Mouse (Mus musculus): Measurements from ENCODE around the gene Ybx2. TPM values are rescaled to one million over a fixed set of nuclear protein-coding genes. Genes with fewer than 3 reads are reported as not detected.

Gene Ybx2
- 6.3 and 7.5 TPM in 2 replicates for polyA plus RNA-seq (2015; fragmentation: Nextera tagmentation; extraction: Ambion mirVana)

- peaks cover 54% of the 10 kb centered on the region for H3K4me1 ChIP-seq
- 0 out of 2 replicates have a peak, but pooled peaks cover 3% of the 10 kb centered on the region for H3K36me3 ChIP-seq
- H3K9me3 ChIP-seq (replicated peaks) = no peaks in the 10 kb centered on the region
- peaks cover 34% of the 10 kb centered on the region for H3K27me3 ChIP-seq
- peak within 1 kb of the TSS; percentile 57 for H3K4me3 ChIP-seq (replicated peaks)
- peak within 1 kb of the TSS; percentile 100 for H3K4me2 ChIP-seq
- 1% methylated on average over 48 of the region's 62 CpGs for WGBS
- peak; percentile 89 for ATAC-seq (replicated peaks; ENCODE audit: low FRiP score)
- H3K9ac ChIP-seq = peak within 1 kb of the TSS; percentile 60
- H3K27ac ChIP-seq = peak within 1 kb of the TSS; percentile 42; the same call in 1 of the 2 replicates
These were observed at the start of gene Ybx2 for GRCm38 (mm10) chr11:69935137-69935879. Ybx2 (plus strand) TSS chr11:69935796.

GRCm38 (mm10) chr11:69886907-69887635, 48.5 kb upstream of the Ybx2 start:
- Histone ChIP-seq H3K9me3 (replicated peaks) (no peaks in the 10 kb centered on the region), H3K36me3 (no peaks in the 10 kb centered on the region), H3K27me3 (no peaks in the 10 kb centered on the region), H3K9ac (no peak overlapping the region), H3K27ac (no peak overlapping the region), H3K4me3 (replicated peaks) (no peak overlapping the region), H3K4me2 (no peak overlapping the region), H3K4me1 (peaks cover 14% of the 10 kb centered on the region)
- ATAC-seq (replicated peaks; ENCODE audit: low FRiP score) = no peak
- 64% methylated on average over 8 of the region's 8 CpGs for WGBS

- WGBS = 65% methylated on average over 4 of the region's 4 CpGs
- no peaks in the 10 kb centered on the region for H3K9me3 ChIP-seq (replicated peaks)
- no peaks in the 10 kb centered on the region for H3K36me3 ChIP-seq
- no peak for ATAC-seq (replicated peaks; ENCODE audit: low FRiP score)
- H3K27me3 ChIP-seq = no peaks in the 10 kb centered on the region
- H3K4me2 ChIP-seq = no peak overlapping the region
- no peak overlapping the region for H3K4me3 ChIP-seq (replicated peaks)
- H3K27ac ChIP-seq = no peak overlapping the region
- no peak overlapping the region for H3K9ac ChIP-seq
- peaks cover 3% of the 10 kb centered on the region for H3K4me1 ChIP-seq
These were observed 44.1 kb upstream of the Ybx2 start for GRCm38 (mm10) chr11:69891482-69891881.

DNA sequence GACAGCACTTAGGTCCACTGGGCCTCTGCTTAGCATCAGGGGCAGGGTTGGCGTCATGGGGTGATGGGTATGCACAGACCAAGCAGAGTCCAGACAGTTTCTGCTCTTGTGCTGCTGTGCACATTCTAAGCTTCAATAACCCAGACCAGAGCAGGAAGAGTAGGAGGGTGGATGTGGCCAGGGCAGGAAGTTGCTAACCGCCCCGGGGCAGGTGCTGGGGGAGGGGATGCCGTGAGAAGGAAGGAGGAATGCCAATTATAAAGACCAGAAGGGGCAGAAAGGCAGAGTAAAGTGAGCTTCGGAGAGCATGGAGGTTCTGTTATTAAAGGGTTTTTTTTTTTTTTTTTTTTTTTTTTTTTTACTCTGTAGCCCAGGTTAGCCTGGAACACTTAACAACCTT, 40.9 kb upstream of the Ybx2 start:
- 69% methylated on average over 5 of the region's 5 CpGs for WGBS
- no peak for ATAC-seq (replicated peaks; ENCODE audit: low FRiP score)
- no peak overlapping the region for H3K9ac ChIP-seq
- no peak overlapping the region for H3K4me2 ChIP-seq
- H3K27me3 ChIP-seq = no peaks in the 10 kb centered on the region
- H3K27ac ChIP-seq = no peak overlapping the region
- no peaks in the 10 kb centered on the region for H3K9me3 ChIP-seq (replicated peaks)
- peaks cover 16% of the 10 kb centered on the region for H3K4me1 ChIP-seq
- H3K36me3 ChIP-seq = no peaks in the 10 kb centered on the region
- no peak overlapping the region for H3K4me3 ChIP-seq (replicated peaks)

- Histone ChIP-seq H3K4me2 (no peak within 1 kb of the TSS), H3K27me3 (no peaks in the 10 kb centered on the region), H3K4me3 (replicated peaks) (no peak within 1 kb of the TSS), H3K9me3 (replicated peaks) (no peaks in the 10 kb centered on the region), H3K9ac (no peak within 1 kb of the TSS), H3K4me1 (peaks cover 20% of the 10 kb centered on the region), H3K27ac (no peak within 1 kb of the TSS), H3K36me3 (no peaks in the 10 kb centered on the region)
- 69% methylated on average over 4 of the region's 4 CpGs for WGBS
- no peak for ATAC-seq (replicated peaks; ENCODE audit: low FRiP score)
These were observed 40.3 kb upstream of the Ybx2 start, which contains the start of gene Acap1 for GRCm38 (mm10) chr11:69895291-69895690. Acap1 (minus strand) TSS chr11:69895539.

- H3K4me1 ChIP-seq = peaks cover 31% of the 10 kb centered on the region
- 17% methylated on average over 4 of the region's 4 CpGs for WGBS
- H3K9ac ChIP-seq = peak overlapping the region; percentile 93
- no peak for ATAC-seq (replicated peaks; ENCODE audit: low FRiP score)
- H3K4me3 ChIP-seq (replicated peaks) = peak overlapping the region; percentile 96
- peak overlapping the region; percentile 99 for H3K27ac ChIP-seq
- no peaks in the 10 kb centered on the region for H3K27me3 ChIP-seq
- H3K4me2 ChIP-seq = peak overlapping the region; percentile 97
- no peaks in the 10 kb centered on the region for H3K9me3 ChIP-seq (replicated peaks)
- peaks cover 15% of the 10 kb centered on the region for H3K36me3 ChIP-seq
These were observed 35.7 kb upstream of the Ybx2 start for GRCm38 (mm10) chr11:69899870-69900269.

GRCm38 (mm10) chr11:69900471-69901405, 34.9 kb upstream of the Ybx2 start, which contains the start of the genes 2810408A11Rik and Neurl4:
2810408A11Rik (minus strand) TSS chr11:69900987.
Neurl4 (plus strand) TSS chr11:69901072.
- Histone ChIP-seq H3K4me3 (replicated peaks) (peak within 1 kb of the TSS; percentile 96), H3K27me3 (no peaks in the 10 kb centered on the region), H3K27ac (peak within 1 kb of the TSS; percentile 99), H3K9me3 (replicated peaks) (no peaks in the 10 kb centered on the region), H3K9ac (peak within 1 kb of the TSS; percentile 93), H3K36me3 (peaks cover 24% of the 10 kb centered on the region), H3K4me1 (peaks cover 31% of the 10 kb centered on the region), H3K4me2 (peak within 1 kb of the TSS; percentile 97)
- under 1% methylated on average over 38 of the region's 38 CpGs for WGBS
- peak; percentile 97 for ATAC-seq (replicated peaks; ENCODE audit: low FRiP score)

DNA sequence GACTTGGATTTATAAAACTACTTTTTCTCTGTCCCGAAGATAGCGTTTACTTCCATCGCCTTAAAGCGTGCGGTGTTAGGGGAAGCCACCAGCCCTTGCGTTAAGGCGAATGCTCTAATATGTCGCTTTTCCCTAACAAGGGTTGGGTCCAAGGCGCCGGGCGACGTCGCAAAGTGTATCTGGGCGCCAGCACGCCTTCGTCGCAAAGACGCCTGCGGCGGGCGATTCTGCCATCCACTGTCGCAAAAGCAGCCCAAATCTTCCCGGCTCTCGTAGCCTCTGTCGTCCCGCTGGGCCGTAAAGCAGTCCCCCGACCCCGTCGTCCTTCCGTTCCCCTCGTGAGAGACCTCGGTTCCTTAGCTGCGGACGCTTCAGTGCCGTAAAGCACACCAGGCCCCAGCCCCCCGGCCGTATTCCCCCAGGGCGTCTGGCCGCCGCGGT, 34.2 kb upstream of the Ybx2 start:
- Histone ChIP-seq H3K4me1 (peaks cover 31% of the 10 kb centered on the region), H3K4me3 (replicated peaks) (peak overlapping the region; percentile 96), H3K4me2 (peak overlapping the region; percentile 97), H3K9me3 (replicated peaks) (no peaks in the 10 kb centered on the region), H3K36me3 (peaks cover 31% of the 10 kb centered on the region), H3K27ac (peak overlapping the region; percentile 99), H3K27me3 (no peaks in the 10 kb centered on the region), H3K9ac (peak overlapping the region; percentile 93)
- WGBS = under 1% methylated on average over 42 of the region's 42 CpGs
- peak; percentile 66 for ATAC-seq (replicated peaks; ENCODE audit: low FRiP score)

DNA sequence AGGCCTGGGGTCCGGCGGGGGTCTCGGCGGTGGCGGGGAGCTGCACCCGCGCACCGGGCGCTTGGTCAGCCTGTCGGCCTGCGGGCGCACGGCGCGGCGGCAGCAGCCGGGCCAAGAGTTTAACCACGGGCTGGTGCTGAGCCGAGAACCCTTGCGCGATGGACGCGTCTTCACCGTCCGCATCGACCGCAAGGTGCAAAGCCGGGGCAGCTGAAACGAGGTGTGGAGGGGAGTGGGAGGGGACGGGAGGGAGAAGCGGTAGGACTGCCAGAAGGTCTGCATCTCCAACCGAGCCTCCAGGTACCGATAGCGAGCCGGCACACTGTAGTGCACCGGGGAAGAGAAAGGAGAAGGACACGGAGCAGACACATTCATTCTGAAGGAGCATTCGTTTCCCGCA, 33.6 kb upstream of the Ybx2 start:
- peak; percentile 3; the same call in 1 of the 2 replicates for ATAC-seq (replicated peaks; ENCODE audit: low FRiP score)
- Histone ChIP-seq H3K4me3 (replicated peaks) (peak overlapping the region; percentile 96), H3K4me1 (peaks cover 31% of the 10 kb centered on the region), H3K9me3 (replicated peaks) (no peaks in the 10 kb centered on the region), H3K36me3 (peaks cover 37% of the 10 kb centered on the region), H3K4me2 (peak overlapping the region; percentile 97), H3K27me3 (no peaks in the 10 kb centered on the region), H3K27ac (peak overlapping the region; percentile 99), H3K9ac (peak overlapping the region; percentile 93)
- 0% methylated on average over 39 of the region's 39 CpGs for WGBS

DNA sequence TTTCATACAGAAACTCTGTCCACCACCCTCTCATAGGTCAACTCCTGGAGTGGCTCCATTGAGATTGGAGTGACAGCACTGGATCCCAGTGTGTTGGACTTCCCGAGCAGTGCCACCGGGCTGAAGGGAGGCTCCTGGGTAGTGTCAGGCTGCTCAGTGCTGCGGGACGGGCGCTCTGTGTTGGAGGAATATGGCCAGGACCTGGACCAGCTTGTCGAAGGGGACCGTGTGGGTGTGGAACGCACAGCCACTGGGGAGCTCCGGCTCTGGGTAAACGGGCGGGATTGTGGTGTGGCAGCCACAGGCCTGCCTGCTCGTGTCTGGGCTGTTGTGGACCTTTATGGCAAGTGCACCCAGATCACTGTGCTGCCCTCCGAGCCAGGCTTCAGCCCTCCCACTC, 32.6 kb upstream of the Ybx2 start:
- no peak for ATAC-seq (replicated peaks; ENCODE audit: low FRiP score)
- Histone ChIP-seq H3K9me3 (replicated peaks) (no peaks in the 10 kb centered on the region), H3K4me3 (replicated peaks) (peak overlapping the region; percentile 96), H3K4me2 (peak overlapping the region; percentile 97), H3K4me1 (peaks cover 31% of the 10 kb centered on the region), H3K27me3 (no peaks in the 10 kb centered on the region), H3K36me3 (peaks cover 46% of the 10 kb centered on the region), H3K9ac (no peak overlapping the region; the same call in 1 of the 2 replicates), H3K27ac (no peak overlapping the region)
- 89% methylated on average over 13 of the region's 13 CpGs for WGBS

GRCm38 (mm10) chr11:69904311-69904710, 31.3 kb upstream of the Ybx2 start:
- Histone ChIP-seq H3K4me3 (replicated peaks) (no peak overlapping the region), H3K27me3 (no peaks in the 10 kb centered on the region), H3K4me1 (peaks cover 22% of the 10 kb centered on the region), H3K4me2 (no peak overlapping the region), H3K27ac (no peak overlapping the region), H3K9me3 (replicated peaks) (no peaks in the 10 kb centered on the region), H3K9ac (no peak overlapping the region), H3K36me3 (peaks cover 60% of the 10 kb centered on the region)
- ATAC-seq (replicated peaks; ENCODE audit: low FRiP score) = no peak
- WGBS = 95% methylated on average over 9 of the region's 9 CpGs
